Mouse (Mus musculus): ENCODE measurements around the gene Kcnab3. TPM values are rescaled to one million over a fixed set of nuclear protein-coding genes. Genes with fewer than 3 reads are reported as not detected.

Gene Kcnab3
- polyA plus RNA-seq, 1 experiment from 2014 or later: 0.62 TPM

DNA sequence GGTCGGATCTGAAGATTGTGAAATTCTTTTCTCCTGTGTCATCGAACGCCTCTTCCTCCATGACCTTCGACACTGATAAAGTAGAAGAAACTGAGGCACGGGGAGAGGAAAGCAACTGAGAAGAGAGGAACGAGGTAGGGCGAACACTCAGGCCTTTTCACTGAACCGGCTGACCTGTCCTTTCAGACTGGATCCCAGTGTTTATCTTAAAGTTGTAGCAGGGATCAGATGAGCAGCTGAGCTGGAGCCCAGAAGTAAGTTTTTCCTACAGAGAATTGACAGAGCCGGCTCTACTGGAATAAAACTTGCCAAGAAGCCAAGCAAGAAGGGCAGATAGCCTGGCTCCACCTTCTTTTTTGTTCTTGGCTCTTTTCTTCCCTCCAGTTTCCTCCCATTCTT, 44.8 kb downstream of the Kcnab3 start:
- Histone ChIP-seq H3K36me3 (ENCODE audit: control insufficient read depth, insufficient read depth, low read length) (peaks cover 14% of the 10 kb centered on the region; the same call in 1 of the 2 replicates), H3K4me2 (ENCODE audit: low read length) (peak overlapping the region; percentile 31; the same call in 1 of the 2 replicates), H3K9me3 (ENCODE audit: control insufficient read depth, low read length) (no peaks in the 10 kb centered on the region), H3K4me1 (ENCODE audit: control insufficient read depth in 2 of 2, insufficient read depth in 2 of 2, low read length in 2 of 2) (peaks cover 23 to 46% of the 10 kb centered on the region in 2 experiments), H3K27ac (replicated peaks in 1 of 2; ENCODE audit: control insufficient read depth in 1 of 2, insufficient read depth in 1 of 2, low read depth in 2 of 2, low read length in 2 of 2) (peak overlapping the region in 1 of 2 experiments; percentile 54; a peak in 2 of 4 replicates), H3K27me3 (ENCODE audit: control insufficient read depth, insufficient read depth, low read length) (no peaks in the 10 kb centered on the region), H3K9ac (ENCODE audit: low read length) (0 out of 2 replicates have a peak overlapping the region, but pooled peaks have one; percentile 0), H3K4me3 (ENCODE audit: control insufficient read depth in 1 of 2, insufficient read depth in 1 of 2, low read depth in 1 of 2, low read length in 2 of 2) (no peak overlapping the region)
- 27% methylated on average over 9 of the region's 9 CpGs for WGBS
- ATAC-seq (ENCODE audit: insufficient number of reproducible peaks, insufficient read depth, low FRiP score, low read depth): no peak

DNA sequence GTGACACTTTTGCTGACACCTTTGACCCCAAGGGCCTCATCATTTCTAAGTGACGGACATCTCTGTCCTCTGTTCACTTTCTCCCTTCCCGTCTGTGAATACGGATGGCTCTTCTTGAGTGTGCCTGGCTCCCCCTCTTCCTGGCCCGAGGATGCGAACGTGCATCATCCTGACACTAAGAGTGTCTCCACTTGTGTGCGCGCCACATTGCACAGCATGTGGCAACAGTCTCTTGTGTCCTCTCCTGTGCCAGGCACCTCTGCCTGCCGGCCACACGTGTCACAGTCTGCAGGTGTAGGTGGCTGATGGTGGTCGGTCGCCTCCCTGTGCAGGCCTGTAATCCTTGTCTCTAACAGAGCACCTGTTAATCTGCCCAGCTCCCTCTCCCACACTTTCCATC, 45.5 kb downstream of the Kcnab3 start:
- no peak overlapping the region for H3K4me3 ChIP-seq (ENCODE audit: control insufficient read depth in 1 of 2, insufficient read depth in 1 of 2, low read depth in 1 of 2, low read length in 2 of 2)
- H3K27me3 ChIP-seq (ENCODE audit: control insufficient read depth, insufficient read depth, low read length): no peaks in the 10 kb centered on the region
- peaks cover 18 to 43% of the 10 kb centered on the region in 2 experiments for H3K4me1 ChIP-seq (ENCODE audit: control insufficient read depth in 2 of 2, insufficient read depth in 2 of 2, low read length in 2 of 2)
- 0 out of 4 replicates have a peak overlapping the region, but pooled peaks of 1 of the 2 experiments have one; percentile 14 for H3K27ac ChIP-seq (replicated peaks in 1 of 2; ENCODE audit: control insufficient read depth in 1 of 2, insufficient read depth in 1 of 2, low read depth in 2 of 2, low read length in 2 of 2)
- no peaks in the 10 kb centered on the region for H3K9me3 ChIP-seq (ENCODE audit: control insufficient read depth, low read length)
- peaks cover 17% of the 10 kb centered on the region; the same call in 1 of the 2 replicates for H3K36me3 ChIP-seq (ENCODE audit: control insufficient read depth, insufficient read depth, low read length)
- no peak overlapping the region for H3K4me2 ChIP-seq (ENCODE audit: low read length)
- H3K9ac ChIP-seq (ENCODE audit: low read length): 0 out of 2 replicates have a peak overlapping the region, but pooled peaks have one; percentile 25
- 64% methylated on average over 12 of the region's 12 CpGs for WGBS
- no peak for ATAC-seq (ENCODE audit: insufficient number of reproducible peaks, insufficient read depth, low FRiP score, low read depth)

DNA sequence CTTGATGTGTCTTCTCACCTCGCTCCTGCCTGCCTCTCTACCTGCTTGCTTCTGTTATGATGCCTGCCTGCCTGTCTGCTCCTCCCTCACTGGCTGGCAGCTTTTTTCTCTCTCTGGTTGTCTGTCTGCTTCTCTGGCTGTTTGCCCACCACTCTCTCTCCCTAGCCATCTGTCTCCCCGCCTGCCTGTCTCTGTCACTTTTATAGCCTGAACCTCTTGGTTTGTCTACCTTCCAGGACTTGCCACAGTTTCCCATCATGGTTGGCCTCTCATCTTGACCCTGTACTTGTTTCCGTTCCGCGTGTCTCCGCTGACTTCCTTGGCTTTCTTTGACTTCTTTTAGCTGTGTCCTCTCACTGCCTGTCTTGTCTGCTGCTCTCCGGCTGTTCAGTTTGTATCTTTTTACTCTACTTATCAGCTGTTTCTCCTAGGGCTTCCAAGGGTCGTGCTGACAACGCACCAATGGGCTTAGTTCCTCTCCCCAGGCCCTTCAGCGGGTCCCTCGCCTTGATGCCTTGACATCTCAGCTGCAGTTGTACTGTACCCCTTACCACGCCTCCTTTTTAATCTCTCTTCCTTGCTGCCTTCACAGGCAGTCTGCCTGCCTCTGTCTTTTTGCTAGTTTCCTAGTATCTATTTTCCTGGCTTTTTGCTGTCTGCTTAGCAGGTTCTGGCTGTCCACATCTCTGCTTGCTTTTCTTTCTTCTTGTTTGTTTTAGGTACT, 46.2 kb downstream of the Kcnab3 start:
- H3K9me3 ChIP-seq (ENCODE audit: control insufficient read depth, low read length): no peaks in the 10 kb centered on the region
- H3K9ac ChIP-seq (ENCODE audit: low read length): peak overlapping the region; percentile 25; the same call in 1 of the 2 replicates
- peak overlapping the region; percentile 14 to 27; a peak in 2 of 4 replicates for H3K27ac ChIP-seq (replicated peaks in 1 of 2; ENCODE audit: control insufficient read depth in 1 of 2, insufficient read depth in 1 of 2, low read depth in 2 of 2, low read length in 2 of 2)
- no peaks in the 10 kb centered on the region for H3K27me3 ChIP-seq (ENCODE audit: control insufficient read depth, insufficient read depth, low read length)
- no peak for ATAC-seq (ENCODE audit: insufficient number of reproducible peaks, insufficient read depth, low FRiP score, low read depth)
- H3K4me3 ChIP-seq (ENCODE audit: control insufficient read depth in 1 of 2, insufficient read depth in 1 of 2, low read depth in 1 of 2, low read length in 2 of 2): no peak overlapping the region
- H3K4me2 ChIP-seq (ENCODE audit: low read length): 0 out of 2 replicates have a peak overlapping the region, but pooled peaks have one; percentile 2
- WGBS: 15% methylated on average over 12 of the region's 12 CpGs
- peaks cover 21% of the 10 kb centered on the region; the same call in 1 of the 2 replicates for H3K36me3 ChIP-seq (ENCODE audit: control insufficient read depth, insufficient read depth, low read length)
- peaks cover 18 to 40% of the 10 kb centered on the region in 2 experiments for H3K4me1 ChIP-seq (ENCODE audit: control insufficient read depth in 2 of 2, insufficient read depth in 2 of 2, low read length in 2 of 2)

DNA sequence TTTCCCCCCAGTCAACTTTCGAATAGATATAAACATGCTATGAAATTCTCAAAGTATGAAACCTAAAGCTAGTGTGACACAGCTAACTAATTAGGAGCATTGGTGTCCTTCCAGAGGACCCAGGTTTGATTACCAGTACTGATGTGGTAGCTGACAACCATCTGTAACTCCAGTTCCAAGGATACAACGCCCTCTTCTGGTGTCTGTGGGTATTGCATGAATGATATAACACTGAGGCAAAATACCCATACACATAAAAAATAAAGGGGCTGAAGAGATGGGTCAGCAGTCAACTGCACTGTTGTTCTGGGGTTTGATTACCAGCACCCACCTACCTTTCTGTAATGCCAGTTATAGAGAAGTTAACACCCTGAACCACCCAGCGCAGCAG, 46.7 kb downstream of the Kcnab3 start:
- H3K9ac ChIP-seq (ENCODE audit: low read length): no peak overlapping the region; the same call in 1 of the 2 replicates
- H3K4me3 ChIP-seq (ENCODE audit: control insufficient read depth in 1 of 2, insufficient read depth in 1 of 2, low read depth in 1 of 2, low read length in 2 of 2): no peak overlapping the region
- peaks cover 21% of the 10 kb centered on the region; the same call in 1 of the 2 replicates for H3K36me3 ChIP-seq (ENCODE audit: control insufficient read depth, insufficient read depth, low read length)
- no peak for ATAC-seq (ENCODE audit: insufficient number of reproducible peaks, insufficient read depth, low FRiP score, low read depth)
- H3K4me1 ChIP-seq (ENCODE audit: control insufficient read depth in 2 of 2, insufficient read depth in 2 of 2, low read length in 2 of 2): peaks cover 13 to 35% of the 10 kb centered on the region in 2 experiments
- no peaks in the 10 kb centered on the region for H3K27me3 ChIP-seq (ENCODE audit: control insufficient read depth, insufficient read depth, low read length)
- no peaks in the 10 kb centered on the region for H3K9me3 ChIP-seq (ENCODE audit: control insufficient read depth, low read length)
- H3K4me2 ChIP-seq (ENCODE audit: low read length): no peak overlapping the region
- peak overlapping the region in 1 of 2 experiments; percentile 14; a peak in 1 of 4 replicates for H3K27ac ChIP-seq (replicated peaks in 1 of 2; ENCODE audit: control insufficient read depth in 1 of 2, insufficient read depth in 1 of 2, low read depth in 2 of 2, low read length in 2 of 2)
- 55% methylated on average over 3 of the region's 3 CpGs for WGBS

DNA sequence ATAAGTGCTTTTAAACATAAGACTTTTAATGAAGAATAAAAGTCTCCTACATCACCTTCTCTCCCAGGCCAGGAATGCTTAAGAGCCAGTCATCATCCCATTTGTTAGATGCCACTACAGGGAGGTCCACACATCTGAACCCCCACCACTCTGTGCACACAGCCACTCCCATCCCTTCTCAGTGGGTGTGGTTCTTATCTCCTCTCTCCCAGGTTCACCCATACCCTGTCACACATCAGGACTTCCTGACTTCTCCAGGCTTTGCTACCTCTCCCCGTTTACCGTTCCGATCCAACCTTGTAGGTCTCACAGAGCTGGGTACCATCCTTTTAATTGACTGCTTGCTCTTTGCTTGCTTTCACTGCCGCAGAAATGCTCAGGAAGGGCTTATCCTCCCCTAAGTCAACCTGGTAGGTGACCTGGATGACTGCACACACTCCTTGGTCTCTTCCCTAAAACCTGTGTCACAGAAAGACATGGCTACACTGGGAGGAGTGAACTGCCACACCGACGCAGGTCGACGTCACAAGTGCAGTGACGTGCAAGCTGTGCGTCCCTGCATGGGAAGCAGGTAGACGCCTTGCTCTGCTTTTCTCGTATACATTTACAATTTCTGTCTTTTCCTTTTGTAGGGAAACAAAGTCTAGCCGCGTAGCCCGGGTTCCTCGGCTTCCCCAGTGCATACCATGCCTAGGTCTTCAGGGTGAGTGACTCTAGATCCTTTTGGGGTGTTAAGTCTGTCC, 47.3 kb downstream of the Kcnab3 start:
- 90% methylated on average over 16 of the region's 16 CpGs for WGBS
- no peaks in the 10 kb centered on the region for H3K27me3 ChIP-seq (ENCODE audit: control insufficient read depth, insufficient read depth, low read length)
- H3K27ac ChIP-seq (replicated peaks in 1 of 2; ENCODE audit: control insufficient read depth in 1 of 2, insufficient read depth in 1 of 2, low read depth in 2 of 2, low read length in 2 of 2): no peak overlapping the region
- H3K9ac ChIP-seq (ENCODE audit: low read length): no peak overlapping the region
- no peak overlapping the region for H3K4me3 ChIP-seq (ENCODE audit: control insufficient read depth in 1 of 2, insufficient read depth in 1 of 2, low read depth in 1 of 2, low read length in 2 of 2)
- ATAC-seq (ENCODE audit: insufficient number of reproducible peaks, insufficient read depth, low FRiP score, low read depth): no peak
- no peak overlapping the region for H3K4me2 ChIP-seq (ENCODE audit: low read length)
- H3K9me3 ChIP-seq (ENCODE audit: control insufficient read depth, low read length): no peaks in the 10 kb centered on the region
- peaks cover 21% of the 10 kb centered on the region; the same call in 1 of the 2 replicates for H3K36me3 ChIP-seq (ENCODE audit: control insufficient read depth, insufficient read depth, low read length)
- peaks cover 11 to 31% of the 10 kb centered on the region in 2 experiments for H3K4me1 ChIP-seq (ENCODE audit: control insufficient read depth in 2 of 2, insufficient read depth in 2 of 2, low read length in 2 of 2)

DNA sequence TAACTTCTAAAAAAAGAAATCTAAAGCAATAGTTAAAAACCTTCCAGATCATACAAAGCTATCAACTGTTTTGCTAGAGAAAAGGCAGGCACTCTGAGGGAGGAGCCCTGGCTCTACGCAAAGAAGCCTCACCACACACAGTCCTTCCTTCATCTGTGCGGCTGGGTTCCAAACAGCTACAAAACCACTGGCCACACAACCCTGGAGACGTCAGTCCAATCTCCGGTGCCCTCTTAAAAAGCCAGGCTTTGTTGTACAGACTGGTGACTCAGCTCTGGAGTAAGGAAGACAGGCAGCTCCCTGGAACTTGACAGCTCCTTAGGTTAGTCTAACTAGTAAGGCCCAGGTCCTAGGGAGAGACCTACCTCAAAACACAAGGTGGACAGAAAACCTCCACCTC, 49.6 kb downstream of the Kcnab3 start:
- no peak overlapping the region for H3K4me3 ChIP-seq (ENCODE audit: control insufficient read depth in 1 of 2, insufficient read depth in 1 of 2, low read depth in 1 of 2, low read length in 2 of 2)
- no peak overlapping the region for H3K4me2 ChIP-seq (ENCODE audit: low read length)
- no peaks in the 10 kb centered on the region for H3K27me3 ChIP-seq (ENCODE audit: control insufficient read depth, insufficient read depth, low read length)
- H3K4me1 ChIP-seq (ENCODE audit: control insufficient read depth in 2 of 2, insufficient read depth in 2 of 2, low read length in 2 of 2): peaks cover 12 to 25% of the 10 kb centered on the region in 2 experiments
- H3K27ac ChIP-seq (replicated peaks in 1 of 2; ENCODE audit: control insufficient read depth in 1 of 2, insufficient read depth in 1 of 2, low read depth in 2 of 2, low read length in 2 of 2): no peak overlapping the region
- WGBS: 84% methylated on average over 4 of the region's 4 CpGs
- no peaks in the 10 kb centered on the region for H3K9me3 ChIP-seq (ENCODE audit: control insufficient read depth, low read length)
- H3K36me3 ChIP-seq (ENCODE audit: control insufficient read depth, insufficient read depth, low read length): peaks cover 21% of the 10 kb centered on the region; the same call in 1 of the 2 replicates
- ATAC-seq (ENCODE audit: insufficient number of reproducible peaks, insufficient read depth, low FRiP score, low read depth): no peak
- no peak overlapping the region for H3K9ac ChIP-seq (ENCODE audit: low read length)

DNA sequence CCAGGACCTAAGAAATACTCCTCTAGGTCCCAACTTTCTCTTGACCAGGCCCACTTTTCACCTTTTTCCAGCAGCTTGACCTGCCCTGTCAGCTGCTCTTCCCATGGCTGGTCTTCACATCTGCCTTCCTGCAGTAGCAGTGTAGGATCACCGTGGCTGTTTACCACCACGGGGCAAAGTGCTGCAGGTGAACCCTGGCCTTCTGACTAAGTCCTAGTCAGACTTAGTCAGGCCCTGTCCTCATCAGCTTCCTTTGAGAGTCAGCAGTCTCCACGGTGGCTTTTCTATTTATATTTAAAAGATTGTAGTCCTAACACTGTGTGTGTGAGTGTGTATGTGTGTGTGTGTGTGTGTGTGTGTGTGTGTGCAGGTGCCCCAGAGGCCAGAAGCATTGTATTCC, 51.7 kb downstream of the Kcnab3 start:
- ATAC-seq (ENCODE audit: insufficient number of reproducible peaks, insufficient read depth, low FRiP score, low read depth): no peak
- 59% methylated on average over 3 of the region's 3 CpGs for WGBS

More for the DNA sequence above, 51.7 kb downstream of the Kcnab3 start:
- Histone ChIP-seq H3K9me3 (ENCODE audit: control insufficient read depth, low read length) (no peaks in the 10 kb centered on the region), H3K36me3 (ENCODE audit: control insufficient read depth, insufficient read depth, low read length) (peaks cover 21% of the 10 kb centered on the region; the same call in 1 of the 2 replicates), H3K4me2 (ENCODE audit: low read length) (no peak overlapping the region), H3K9ac (ENCODE audit: low read length) (no peak overlapping the region), H3K27me3 (ENCODE audit: control insufficient read depth, insufficient read depth, low read length) (no peaks in the 10 kb centered on the region), H3K27ac (replicated peaks in 1 of 2; ENCODE audit: control insufficient read depth in 1 of 2, insufficient read depth in 1 of 2, low read depth in 2 of 2, low read length in 2 of 2) (no peak overlapping the region), H3K4me1 (ENCODE audit: control insufficient read depth in 2 of 2, insufficient read depth in 2 of 2, low read length in 2 of 2) (peaks cover 4 to 16% of the 10 kb centered on the region in 2 experiments; a peak in 2 of 4 replicates), H3K4me3 (ENCODE audit: control insufficient read depth in 1 of 2, insufficient read depth in 1 of 2, low read depth in 1 of 2, low read length in 2 of 2) (no peak overlapping the region)

All from heart, embryonic 14.5 days (tissue).